Mouse (Mus musculus) small intestine, adult 2 months (tissue): ENCODE measurements around the gene Nup153.

Experiments used
- CTCF ChIP-seq: fragments of 200-500 bp; IDR thresholded peaks from 2 replicates; pipeline ENCODE4 v1.5.1; 2012; ENCODE audit warnings: low read depth, mild to moderate bottlenecking, control low read depth, inconsistent platforms, low read length, moderate library complexity, mixed read lengths; ENCODE audit not compliant: insufficient replicate concordance, insufficient read length; ENCODE audit errors: extremely low read depth
- POLR2A ChIP-seq: fragments of 200-500 bp; IDR thresholded peaks from 2 replicates; pipeline ENCODE4 v1.6.1; 2012; ENCODE audit warnings: low read depth, mild to moderate bottlenecking, control low read depth, inconsistent platforms, low read length, moderate library complexity

- TF ChIP-seq CTCF (no peak), POLR2A (no peak)
Observed at GRCm38 (mm10) chr13:46640608-46641468, 86.9 kb downstream of the Nup153 start.
